Mouse (Mus musculus) kidney, postnatal 14 days (tissue): ENCODE measurements at regions not wholly inside any gene's neighbourhood (a gene's known extent, or its start where the extent isn't known, plus 50 kb on each side); places are given as distances from the start of the nearest gene placed in this dataset.

Experiments used
- DNase-seq: peaks from one replicate; pipeline ENCODE4 v3.0.0; 2022; ENCODE audit warnings: mixed read lengths

DNA sequence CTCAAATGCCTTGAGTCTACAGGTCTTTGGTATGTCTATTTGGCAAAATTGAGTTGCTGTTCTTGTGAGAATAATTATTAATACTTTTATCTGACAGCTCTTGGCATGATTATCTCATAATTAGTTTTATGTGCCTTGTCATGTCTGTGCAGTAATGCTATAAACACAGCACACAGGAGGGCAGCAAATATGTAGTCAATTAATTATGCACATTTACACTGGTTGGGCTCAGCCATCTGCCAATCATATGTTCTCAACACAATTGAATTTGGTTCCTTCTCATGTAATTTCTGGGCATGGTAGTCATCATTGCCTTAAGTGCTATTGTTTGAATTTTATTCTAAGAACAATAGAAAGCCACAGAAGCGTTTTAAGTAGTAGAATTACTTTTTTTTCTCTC lies 1650.7 kb upstream of the Tenm2 start:
- DNase-seq, result no peak

DNA sequence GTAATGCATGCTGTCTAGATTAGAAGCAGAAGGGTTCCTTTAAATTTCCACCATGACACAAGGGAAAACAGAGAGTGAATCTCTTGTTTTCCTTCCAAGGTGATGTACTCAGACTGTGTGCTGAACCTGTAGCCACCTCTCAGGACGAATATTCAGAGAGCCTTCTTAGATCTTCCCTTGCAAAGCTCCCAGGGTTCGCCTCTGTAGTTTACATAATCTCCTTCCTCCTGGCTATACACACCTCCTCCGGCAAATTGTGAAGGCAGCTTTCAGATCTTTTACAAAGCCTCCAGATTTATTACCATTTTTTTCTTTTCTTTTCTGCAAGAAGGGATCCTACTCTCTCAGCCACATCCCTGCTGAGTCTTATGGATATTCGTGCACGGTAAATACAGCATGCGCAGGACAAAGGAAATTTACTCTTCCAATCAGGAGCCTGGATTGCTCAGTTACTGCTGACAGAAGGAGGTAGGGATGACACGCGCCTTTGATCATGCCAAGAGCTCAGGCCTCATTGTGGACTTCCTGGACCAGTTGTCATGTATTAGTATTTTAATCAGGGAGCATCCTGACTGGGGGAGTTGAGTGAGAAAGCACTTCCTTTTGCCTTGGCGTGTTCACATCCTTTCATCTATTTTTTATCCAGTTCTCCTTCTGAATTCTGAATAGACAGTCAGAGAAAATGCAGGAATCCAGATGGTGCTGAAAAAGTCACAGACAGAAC lies 1626.0 kb upstream of the Tenm2 start:
- no peak for DNase-seq

DNA sequence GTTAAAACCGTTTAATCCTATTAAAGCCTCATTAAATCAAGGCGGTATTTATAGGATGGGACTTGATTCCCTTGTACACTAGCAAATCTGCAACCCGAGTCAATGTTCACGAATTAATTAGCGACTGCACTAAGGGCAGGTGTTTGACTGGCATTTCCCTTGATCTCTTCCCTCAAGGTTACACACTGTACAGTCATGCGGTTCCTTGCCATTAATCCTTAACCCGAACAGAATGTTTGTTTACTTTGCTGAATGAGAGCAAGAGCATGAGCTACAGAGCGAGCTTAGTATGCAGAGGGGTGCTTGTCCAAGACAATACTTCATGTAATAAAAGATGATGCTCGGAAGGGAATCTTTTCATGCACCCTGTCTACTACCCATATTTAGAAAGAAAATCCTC lies 1620.9 kb upstream of the Tenm2 start:
- peak; percentile 52 for DNase-seq

DNA sequence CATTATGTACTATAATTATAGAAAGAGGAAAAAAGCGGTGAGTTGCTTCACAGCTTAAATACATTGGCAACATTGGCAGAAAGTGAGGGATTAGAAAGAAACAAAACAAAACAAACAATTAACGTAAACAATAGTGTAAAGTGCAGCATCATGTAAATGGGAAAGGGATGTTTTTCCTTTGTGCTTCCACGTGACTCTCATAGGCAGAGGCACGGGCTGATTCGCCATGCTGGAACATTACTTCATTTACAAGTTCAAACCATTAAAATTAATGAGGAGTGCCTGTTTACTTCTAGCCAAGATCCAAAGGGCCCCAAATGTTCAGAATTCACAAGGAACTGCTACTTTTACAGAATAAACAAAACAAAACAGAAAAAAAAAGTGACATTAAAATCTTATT lies 1593.4 kb upstream of the Tenm2 start:
- DNase-seq, result no peak

DNA sequence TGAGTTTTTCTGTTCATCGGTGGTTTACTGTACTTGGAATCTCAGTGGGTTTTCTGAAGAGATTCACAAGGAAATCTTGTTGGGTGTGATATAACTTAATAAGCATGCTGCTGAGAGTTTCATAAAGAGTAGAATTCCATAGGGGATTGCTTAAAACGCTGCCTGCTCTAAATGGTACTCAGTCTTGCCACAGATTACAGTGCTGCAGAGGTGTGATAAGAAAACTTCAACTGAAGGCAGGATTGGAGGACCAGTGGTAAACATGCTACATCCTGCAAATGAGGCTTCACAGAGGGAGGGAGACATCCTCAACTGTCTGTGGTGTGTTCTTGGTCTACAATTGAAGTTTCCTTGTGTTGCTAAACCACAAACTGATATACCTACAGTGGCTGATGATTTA lies 1592.6 kb upstream of the Tenm2 start:
- DNase-seq, result no peak

DNA sequence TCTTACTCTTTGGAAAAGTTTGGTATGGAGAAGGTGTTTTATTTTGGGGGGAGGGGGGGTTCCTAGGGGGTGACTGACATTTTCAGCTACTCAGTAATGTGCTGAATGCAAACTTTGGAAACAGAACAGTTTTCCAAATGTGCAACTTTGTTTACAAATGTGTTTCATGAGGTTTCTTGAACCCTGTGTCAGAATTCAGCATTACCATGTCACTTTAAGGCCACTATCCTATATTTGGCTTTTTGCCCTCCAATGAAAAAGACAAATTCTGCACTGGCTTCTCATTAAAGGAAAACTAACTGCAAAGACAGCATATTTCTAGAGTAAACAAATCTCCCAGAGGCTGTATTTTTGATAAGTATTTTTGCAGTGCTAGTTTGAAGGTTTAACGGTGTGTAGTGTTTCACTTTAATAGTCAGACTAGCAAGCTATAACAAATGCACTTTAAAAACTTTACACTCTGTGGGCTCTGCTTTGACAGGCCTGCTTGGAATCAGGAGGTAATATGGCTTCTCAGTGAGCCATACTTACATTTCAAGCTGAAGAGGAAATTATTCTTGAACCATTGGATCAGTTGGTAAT lies 1589.5 kb upstream of the Tenm2 start:
- no peak for DNase-seq

DNA sequence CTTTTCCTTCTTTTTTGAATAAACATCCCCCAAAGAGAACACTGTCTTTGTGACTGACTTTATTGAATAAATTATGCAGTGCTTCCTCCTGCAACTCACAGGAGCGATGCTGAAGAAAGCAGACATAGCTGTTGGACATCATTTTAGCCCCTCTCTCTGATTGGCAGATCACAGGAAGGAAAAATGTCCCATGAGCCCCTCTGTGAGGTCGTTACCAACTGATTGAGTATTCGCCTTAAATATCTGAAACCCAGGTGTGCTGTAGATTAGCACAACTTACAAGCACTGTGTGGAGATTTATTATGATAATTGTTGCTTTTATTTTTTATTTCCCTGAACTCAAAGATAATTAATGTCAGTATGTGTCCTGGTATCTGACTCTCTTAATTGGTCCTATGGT lies 1582.4 kb upstream of the Tenm2 start:
- no peak for DNase-seq

DNA sequence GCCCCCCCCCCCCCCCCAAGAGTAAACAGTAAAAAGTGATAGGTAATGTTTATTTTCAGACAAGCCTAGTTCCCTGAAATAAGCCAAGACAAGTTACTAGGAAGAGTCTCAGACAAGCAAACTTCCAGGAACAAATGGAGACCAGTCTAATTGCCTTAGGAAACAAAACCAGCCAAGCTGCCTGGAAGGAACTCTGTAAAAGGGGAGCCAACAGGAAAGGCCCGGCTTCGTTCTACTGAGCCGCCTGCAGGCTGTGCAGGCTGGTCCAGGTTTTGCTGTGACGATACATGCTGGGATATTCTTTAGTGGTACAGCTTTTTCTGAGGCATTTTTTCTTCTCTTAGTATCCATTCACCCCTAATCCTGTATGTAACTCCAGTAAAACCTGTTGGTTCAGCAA lies 1547.8 kb upstream of the Tenm2 start:
- DNase-seq, result no peak

DNA sequence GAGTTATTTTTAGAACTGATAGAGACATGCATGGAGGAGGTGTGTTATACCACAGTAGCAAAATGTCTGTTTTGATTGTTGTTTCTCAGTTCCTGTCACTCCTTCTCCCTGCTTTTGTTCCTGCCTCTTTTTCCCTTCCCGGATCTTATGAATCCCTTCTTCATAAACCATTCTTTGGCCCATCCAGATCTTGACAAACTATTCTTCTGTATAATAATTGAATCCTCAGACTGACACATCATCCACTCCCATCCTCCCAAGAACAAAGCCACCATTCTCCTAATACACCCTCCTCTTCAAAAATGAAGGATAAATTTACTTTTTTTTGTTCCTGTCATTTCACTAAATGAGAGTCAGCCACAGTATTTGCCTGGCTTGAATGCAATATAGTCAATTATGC lies 1543.8 kb upstream of the Tenm2 start:
- no peak for DNase-seq

DNA sequence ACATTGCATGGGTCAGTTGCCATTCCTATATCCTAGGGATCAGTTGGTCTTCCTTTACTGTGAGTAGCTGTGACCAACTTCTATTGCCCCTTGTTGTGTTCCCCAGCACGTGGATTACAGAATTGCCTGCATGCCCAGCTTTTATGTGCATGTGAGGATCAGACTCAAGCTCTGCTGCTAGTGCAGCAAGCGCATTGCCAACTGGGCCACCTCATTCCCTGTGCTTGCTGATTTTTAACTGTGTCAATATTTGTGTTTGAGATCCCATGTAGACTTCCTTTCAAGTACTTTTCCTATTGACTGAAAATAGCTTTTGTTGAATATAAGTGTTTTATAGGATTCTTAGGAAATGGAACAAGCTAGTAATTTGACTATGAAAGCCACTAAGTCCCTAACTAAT lies 1526.5 kb upstream of the Tenm2 start:
- DNase-seq, result no peak

DNA sequence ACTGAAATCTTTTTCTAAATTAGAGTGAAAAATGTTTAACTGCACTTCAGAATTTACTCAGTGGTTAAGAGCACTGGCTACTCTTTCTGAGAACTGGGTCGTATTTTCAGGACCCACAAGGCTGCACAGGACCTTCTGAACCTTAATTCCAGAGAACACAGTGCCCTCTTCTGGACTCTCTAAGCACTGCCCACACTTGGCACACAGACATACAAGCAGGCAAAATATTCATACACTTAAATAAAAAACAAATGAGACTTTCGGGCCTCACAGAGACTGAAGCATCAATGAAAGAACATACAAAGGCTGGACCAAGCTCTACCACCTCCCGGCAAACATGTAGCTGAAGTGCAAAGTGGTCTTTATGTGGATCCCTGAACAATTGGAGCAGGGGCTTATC lies 1511.8 kb upstream of the Tenm2 start:
- DNase-seq, result peak; percentile 20

DNA sequence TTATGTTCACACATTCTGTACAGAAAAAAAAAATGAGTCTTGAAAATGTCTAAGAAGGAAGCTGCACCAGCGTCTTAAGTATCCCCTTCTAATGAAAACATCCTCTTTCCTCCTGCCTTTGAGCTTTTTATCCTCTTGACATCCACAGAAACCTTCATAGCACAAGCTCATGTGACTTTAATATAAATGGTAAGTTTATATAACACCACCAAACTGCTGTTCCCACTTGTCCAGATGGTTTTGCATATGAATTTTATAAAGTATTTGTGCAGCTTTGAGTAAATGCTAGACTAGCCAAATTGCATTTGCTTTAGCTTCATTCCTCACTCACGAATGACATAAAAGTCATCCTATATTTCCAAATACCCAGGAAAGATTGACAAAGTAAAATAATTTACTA lies 1493.3 kb upstream of the Tenm2 start:
- DNase-seq, result no peak

DNA sequence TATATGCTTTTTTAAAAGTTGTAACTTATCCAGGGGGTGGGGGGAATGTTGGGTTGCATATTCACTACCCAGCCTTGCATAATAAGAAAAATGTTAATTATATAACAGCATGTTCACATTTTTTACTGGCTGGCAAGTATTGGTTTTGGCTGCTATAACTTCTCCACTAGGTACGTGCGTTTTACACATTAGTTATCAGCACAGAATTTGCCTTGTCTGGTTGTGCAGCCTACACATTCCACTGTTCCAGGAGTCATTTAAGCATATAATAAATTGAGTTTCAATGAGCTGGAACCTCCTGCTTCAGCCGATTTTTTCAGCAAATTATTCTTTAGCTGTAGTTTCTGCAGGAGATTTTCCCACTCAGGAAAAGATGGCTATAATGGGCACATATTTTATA lies 1479.9 kb upstream of the Tenm2 start:
- DNase-seq, result no peak

DNA sequence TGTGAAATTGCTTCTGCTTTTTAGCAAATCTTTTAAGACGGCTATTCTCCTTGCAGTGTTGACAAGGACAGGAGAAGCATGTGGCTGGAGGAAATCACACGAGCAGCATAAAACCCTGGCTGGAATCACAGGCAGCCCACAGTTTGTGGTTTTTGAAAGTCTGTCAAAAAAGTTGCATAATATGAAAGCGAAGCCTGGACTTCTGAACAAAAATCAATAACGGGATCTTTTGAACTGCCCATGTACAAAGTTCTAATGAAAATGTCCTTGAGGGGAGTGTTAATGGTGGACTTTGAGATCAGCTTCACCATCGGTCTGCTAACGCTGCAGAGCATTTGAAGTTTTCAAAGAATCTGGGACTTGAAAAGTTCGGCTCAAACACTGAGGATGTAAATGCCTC lies 1445.5 kb upstream of the Tenm2 start:
- DNase-seq, result no peak

DNA sequence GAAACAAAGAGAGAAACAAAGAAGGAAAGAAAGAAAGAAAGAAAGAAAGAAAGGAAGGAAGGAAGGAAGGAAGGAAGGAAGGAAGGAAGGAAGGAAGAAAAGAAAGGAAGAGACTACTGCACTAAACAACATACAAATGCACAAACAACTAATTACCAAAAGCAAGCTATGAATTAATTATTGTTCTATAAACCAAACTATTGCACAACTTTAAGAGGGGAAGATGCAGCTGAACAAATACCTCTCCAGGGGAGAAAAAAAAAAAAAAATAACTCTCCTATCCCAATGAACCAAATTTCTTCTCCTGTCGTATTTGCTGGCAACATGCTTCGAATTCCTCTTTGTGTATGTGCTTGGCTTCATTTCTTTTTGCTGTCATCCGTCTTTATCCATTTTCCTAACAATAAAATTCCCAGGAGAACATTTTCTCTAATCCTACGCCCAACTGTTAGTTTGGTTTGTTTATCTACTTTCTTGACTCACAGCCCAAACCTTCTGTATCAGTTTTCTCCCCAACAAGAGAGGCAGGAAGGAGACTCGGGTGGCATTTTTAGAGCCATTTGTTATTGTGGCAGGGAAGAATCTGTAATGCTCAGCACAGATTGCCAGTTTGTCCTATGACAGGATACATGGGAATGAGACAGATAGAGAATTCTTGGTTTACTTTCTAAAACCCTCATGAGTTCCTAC lies 1437.7 kb upstream of the Tenm2 start:
- DNase-seq, result no peak
